Mouse (Mus musculus): ENCODE data around the gene Nicn1. TPM values are rescaled to one million over a fixed set of nuclear protein-coding genes. Genes with fewer than 3 reads are reported as not detected.
"Not testable (repeated sequence)": the region's sequence is repeated elsewhere in the genome, so short reads cannot be mapped to it uniquely, and the experiment has no call there.

The Nicn1 gene
- 26.4 and 27.3 TPM in 2 replicates for polyA plus RNA-seq (2012; rRNA removed)

DNA sequence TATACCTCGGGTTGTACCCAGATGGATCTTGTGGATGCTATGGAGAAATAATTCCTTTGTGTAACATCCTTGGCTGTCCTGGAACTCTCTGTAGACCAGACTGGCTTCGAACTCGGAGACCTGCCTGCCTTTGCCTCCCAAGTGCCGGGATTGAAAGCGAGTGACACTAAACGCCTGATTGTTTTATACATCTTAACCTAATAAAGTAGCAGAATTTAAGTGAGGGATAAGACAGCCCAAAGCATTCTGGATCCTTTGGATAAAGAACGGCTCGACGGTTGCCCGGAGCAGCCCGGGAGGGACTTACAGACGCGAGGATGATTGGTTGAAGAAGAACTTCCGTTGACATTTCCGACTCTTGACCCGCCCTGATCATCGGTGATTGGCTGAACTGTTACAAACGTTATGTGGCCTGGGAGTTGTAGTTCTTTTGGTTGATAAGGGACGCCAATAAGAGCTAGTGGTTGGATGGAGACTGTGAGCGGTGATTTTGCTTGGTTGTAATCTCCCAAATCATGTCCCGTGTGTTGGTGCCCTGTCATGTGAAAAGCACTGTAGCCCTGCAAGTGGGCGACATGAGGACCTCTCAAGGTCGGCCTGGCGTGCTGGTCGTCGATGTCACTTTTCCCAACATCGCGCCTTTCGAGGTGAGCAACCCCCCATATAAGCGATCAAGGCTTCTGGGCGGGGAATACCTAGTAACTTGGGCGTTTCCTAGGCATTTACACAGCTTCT is at the start of gene Nicn1:
Nicn1 (plus strand) TSS at position 414 of the 735 bp plus-strand sequence.
- peak; percentile 91 for DNase-seq (ENCODE audit: low read depth)

DNA sequence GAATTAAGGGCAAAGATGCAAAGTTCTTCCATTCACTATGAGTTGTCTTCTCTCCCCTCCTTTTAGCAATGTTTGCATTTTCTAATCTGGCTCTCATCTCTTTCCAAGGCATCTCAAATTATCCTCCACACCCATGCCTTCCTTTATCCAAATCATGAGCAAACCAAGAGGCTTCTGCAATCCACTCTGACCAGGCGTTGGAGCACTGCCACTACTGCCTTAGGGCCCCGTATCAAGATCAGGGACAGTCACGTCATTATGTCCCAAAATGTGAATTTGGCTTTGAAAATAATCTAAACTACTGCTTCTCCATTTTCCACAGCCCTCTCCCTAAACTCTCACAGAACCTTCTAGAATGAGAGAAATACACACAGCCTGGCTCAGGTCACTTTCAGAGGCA is 45.7 kb upstream of the Nicn1 start:
- DNase-seq (ENCODE audit: low read depth): no peak

DNA sequence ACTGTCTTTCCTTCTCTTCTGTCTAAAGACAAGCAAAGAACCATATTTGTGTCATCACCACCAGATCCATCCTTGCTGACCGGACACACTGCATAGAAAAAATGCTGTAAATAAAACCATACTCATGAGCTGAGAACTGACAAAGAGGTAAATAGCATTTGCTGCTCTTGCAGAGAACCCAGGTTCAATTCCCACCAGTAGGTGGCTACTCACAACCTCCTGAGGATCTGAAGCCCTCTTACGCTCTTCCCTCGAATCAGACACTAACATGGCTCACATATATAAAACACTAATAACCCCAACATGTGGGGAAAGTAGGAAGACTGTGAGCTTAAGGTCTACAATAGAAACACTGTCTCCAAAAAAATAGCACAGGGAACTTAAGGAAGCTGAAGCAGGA is 45.2 kb upstream of the Nicn1 start:
- DNase-seq (ENCODE audit: low read depth): no peak

DNA sequence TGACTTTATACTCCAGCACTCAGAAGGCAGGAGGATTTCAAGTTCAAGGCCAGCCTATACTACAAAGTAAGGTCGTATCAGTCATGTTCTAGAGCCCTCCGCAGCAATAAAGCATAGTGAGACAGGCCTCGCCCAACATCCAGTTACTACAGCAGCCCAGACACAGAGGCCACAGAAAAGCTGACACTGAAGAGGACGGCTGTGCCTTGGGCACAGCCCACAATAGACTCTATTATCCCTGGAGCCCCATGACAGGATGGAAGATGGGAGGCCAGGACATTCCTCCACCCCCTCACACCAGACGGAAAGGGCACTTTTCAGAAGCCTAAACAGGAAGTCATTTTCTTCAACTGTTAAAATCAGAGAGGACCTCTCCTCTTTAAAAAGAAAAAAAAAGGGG is 41.3 kb upstream of the Nicn1 start:
- no peak for DNase-seq (ENCODE audit: low read depth)

DNA sequence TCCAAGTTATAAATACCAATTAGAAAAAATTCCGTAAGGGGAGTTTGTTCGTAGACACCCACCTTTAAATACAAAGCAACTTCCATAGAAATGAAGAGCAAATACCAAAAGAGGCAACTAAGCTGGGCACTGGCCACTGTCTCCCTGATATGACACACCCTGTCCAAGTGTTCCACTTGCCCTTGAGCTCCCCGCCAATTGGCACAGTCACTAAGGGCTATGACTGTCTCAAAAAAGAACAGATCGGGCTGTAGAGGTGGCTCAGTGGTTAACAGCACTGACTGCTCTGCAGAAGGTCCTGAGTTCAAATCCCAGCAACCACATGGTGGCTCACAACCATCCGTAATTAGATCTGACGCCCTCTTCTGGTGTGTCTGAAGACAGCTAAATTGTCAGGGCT is 38.4 kb upstream of the Nicn1 start:
- no peak for DNase-seq (ENCODE audit: low read depth)

DNA sequence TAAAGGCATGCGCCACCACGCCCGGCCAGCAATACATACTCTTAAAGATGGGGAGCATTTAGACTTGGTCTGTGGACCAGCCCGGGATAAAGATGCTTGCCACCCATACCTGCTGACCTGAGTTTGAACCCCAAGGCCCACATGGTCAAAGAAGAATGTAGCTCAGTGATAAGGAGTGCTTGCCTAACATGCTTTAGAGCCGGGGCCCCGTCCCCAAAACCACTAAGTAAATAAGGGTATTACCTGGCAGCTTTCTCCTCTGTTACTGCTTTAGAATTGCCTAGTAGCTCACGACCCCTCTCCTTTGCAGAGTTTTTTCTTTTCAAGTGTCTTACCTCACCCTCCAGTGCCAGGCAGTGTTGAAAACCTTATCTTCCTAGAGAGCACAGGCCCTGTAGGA is 37.5 kb upstream of the Nicn1 start:
- DNase-seq (ENCODE audit: low read depth): no peak

DNA sequence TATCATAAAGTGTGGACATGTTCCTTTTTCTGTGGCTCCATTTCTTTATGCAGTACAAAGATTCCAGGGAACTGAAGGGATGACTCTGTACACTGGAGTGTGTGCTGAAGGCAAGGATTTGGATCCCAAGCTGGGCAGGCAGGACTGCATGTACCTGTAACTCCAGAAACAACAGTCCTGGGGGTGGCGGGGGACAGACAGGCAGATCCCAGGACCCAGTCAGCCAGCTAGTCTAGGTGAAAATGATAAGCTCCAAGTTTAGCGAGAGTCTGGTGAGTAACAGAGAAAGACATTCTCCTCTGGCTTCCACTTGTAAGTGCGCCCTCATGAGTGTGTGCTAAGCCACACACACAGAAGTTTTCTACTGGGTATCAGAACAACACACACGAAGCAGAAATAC is 29.7 kb upstream of the Nicn1 start:
- DNase-seq (ENCODE audit: low read depth): no peak

DNA sequence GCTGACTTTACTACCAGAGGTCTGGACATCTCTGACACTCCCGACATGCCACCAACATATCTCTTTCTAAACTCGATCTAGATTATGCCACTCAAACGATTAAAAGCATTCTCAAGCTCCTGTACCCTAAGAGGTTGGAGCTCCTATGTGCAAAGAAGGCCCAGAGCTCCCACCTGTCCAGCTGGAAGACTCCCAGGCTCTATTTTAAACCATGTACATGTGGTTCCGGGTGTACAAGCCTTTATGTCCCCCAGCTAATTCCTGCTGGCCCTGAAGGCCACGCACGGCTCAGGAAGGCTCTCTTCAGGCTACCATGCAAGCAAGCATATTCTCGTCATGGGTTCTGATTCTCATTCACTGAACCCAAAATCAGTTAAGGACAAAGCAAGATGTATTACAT is 28.4 kb upstream of the Nicn1 start:
- no peak for DNase-seq (ENCODE audit: low read depth)

DNA sequence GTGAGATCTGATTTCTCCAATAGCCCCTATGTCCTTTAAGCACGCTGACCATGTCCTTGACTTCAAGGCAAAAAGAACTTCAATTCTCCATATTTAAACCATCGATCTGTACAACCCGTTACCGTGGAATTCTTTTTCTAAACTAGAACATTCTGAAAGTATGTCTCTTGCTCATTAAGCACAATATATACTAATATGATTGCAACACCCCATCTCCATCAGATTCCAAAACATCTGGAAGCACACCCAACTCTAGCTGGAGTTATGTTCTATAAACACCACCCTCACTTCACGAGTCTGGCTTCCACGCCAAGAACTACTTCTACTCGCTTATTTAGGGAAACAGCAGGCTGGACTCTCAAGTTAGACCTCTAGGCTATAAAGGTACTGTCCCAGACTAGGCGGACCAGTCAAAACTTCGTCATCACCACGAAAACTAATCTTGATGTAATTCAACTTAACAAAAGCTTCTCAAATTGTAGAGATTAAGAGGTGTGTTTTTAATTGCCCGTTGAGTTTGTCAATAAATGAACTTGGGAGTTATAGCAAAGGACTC is 27.7 kb upstream of the Nicn1 start:
- no peak for DNase-seq (ENCODE audit: low read depth)

DNA sequence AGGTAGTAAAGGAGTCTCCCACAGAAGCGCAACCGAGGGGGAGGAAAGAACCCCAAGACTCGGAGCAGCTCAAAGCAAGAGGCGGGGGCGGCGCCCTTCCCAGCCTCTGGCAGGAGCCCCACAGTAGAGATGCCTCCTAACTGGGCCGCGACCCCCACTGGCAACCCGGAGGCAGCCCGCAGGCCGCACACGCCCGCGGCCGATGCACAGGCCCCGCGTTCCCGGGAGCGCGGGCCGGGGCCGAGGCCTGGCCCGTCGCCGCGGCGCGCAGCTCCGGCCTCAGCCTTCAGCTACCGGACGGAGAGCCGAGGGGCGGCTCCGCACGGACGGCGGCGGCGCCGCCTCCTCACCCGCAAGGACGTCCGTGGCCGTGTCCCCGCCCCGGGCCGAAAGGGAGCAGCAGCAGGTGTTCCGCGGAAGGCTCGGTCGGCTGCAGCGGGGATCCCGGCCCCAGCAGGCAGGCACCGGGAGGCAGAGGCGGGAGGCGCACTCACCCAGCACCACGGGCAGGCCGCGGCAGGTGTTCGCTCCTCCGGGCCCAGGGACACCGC is 27.0 kb upstream of the Nicn1 start:
- no peak for DNase-seq (ENCODE audit: low read depth)

DNA sequence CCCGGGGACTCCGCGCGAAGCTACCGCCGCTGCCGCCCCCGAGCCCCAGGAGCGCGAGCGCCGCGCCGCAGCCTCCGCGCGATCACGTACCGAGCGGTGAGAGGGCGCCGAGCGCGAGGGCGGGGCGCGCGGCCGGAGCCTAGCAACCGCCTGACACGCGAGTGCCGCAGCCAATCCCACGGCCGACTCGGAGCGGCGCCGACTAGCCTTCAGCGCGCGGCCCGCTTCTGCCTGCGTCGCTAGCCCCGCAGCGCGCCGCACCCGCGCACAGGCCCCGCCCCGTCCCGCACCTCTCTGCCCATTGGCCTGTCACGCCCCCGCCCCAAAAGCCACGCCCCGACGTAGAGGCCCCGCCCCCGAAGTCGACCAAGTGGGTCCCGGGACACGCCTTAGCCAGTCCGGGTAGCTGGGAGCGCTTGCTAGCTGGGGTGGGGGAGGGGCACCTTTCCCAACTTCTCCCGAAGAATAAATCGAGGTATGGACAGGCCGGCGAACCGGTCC is 26.5 kb upstream of the Nicn1 start, which contains the start of gene Dag1:
Dag1 (minus strand) TSS at position 269 of the 501 bp plus-strand sequence.
- no peak for DNase-seq (ENCODE audit: low read depth)

DNA sequence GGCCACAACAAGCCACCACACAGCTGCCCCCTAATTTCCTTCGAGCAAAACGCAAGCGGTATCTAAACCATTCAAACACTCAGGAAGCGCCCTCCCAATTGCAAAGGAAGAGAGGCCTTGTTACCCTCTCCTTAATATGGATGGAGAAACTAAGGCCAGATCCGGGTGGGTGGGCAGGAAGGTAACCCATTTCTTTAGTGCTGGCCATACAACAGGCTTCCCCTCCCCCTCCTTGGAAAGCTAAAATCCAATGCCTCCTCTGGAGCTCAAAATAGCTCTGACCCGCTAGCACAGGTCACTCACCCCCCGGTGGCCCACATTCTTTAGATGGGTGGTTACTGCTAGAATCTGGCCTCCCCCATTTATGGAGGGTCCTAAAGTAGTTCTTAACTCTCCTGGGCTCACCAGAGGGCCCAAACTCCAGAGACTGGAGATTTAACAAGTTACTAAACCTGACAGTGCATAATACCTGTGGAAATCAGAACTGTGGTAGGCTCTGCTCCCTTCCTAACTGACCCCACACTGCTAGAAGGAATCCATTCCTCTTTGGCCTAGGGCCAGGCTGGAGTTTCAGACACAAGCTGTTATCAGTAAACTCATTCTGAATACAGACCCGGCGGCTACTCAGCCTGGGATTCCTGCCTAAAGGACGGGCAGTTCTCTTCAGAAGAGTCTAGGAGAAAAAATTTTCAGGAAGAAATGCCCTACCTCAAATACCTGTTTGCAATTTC is 25.9 kb upstream of the Nicn1 start:
- DNase-seq (ENCODE audit: low read depth): no peak

DNA sequence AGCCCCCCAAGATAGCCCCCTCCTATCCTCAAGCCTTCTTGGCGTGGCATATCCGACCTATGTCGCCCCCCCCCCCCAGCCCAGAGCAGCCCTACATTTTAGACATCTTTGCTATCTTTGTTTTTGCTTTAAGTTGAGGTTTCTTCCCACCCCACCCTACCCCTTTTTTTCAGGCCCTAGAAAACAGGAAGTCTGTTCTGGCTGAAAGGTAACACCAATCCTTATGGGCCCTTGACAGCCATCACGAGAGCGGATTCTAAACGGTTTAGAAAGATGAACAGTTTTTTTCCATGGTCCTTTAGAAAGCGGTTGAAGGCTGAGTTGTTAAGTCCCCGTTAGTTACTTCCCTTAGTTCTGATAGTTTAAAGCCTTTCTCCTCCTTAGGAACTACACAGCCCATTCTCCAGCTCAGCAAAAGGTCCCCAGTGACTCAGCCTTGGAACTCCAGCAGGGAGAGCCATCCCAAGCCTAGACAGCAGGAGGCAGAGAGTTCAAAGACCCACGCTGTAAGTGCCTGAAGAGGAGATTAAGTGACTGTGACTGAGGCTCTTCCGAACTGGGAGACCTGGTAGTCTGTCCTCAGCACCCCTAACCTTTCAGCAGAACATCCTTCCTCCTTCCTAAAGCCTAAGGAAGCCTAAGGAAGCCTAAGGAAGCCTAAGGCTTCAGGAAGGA is 23.8 kb upstream of the Nicn1 start:
- no peak for DNase-seq (ENCODE audit: low read depth)

DNA sequence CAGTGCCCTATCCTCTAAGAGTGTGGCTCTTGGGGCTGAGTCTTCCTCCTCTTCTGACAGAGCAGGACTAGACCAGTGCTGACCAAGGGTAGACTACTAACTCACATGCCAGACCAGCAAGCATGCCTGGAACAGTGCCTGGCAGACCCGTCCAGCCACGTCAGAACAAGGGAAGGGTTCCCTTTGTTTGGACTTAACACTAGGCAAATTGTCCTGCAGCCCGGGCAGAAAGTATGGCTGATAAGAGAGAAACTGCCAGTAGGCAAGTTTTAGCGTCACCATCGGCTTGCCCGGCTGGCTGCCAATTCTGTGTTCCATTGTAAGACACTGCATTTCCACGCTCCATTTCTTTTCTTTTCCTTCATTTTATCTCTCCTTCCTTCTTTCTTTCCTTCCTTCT is 22.5 kb upstream of the Nicn1 start:
- DNase-seq (ENCODE audit: low read depth): no peak

DNA sequence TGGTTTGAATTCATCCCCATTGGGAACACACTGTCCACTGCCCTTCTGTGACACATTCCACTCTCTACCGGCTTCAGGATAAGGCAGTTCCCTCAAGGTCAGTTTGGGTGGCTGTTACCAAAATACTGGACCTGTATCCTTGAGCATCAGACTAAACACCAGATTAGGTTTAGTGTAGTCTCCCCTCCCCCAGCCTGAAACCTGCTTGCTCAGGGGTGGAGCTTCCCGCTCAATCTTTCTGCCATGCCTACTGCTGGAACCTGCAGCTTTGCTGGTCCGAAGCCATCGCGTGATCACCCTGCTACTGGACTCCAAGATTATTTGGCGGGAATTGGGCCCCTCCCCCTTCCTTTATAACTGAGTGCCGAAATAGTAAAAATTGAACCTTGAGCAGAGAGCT is 21.5 kb upstream of the Nicn1 start:
- DNase-seq (ENCODE audit: low read depth): not testable (repeated sequence)

DNA sequence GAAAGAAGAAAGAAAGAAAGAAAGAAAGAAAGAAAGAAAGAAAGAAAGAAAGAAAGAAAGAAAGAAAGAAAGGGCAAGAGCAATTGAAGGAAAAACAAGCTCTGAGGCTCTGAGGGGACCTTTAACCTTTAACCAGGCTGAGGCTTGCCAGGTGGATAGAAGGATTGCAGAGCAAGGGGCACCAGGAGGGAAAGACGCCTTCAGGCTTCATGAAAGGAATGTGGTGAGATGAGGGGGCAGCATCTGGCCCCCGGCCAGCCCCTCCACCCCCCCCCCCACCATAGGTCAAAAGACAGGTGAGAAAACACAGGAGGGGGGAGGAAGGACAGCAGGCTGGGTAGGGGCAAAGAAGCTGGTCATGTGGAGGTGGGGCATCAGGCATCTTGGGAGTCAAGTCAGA is 18.3 kb upstream of the Nicn1 start:
- DNase-seq (ENCODE audit: low read depth): no peak

DNA sequence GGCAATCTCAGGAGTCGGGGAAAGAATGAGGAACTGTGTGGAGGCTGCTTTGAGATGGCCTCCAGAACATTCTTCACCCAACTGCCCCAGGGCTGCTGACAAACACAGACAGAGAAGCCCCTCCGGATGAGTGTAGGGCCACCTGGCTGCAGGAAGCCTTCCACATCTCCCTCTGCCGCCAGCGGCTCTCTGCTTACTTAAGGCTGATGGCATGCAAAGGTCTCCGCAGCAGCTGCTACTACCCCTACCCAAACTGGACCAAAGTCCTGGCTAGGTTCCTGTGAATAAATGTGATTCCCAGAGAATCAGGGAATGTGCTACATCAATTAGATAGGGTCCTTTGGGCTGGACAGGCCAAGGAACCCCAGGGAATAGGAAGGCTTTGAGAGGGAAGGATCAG is 17.5 kb upstream of the Nicn1 start:
- DNase-seq (ENCODE audit: low read depth): no peak

DNA sequence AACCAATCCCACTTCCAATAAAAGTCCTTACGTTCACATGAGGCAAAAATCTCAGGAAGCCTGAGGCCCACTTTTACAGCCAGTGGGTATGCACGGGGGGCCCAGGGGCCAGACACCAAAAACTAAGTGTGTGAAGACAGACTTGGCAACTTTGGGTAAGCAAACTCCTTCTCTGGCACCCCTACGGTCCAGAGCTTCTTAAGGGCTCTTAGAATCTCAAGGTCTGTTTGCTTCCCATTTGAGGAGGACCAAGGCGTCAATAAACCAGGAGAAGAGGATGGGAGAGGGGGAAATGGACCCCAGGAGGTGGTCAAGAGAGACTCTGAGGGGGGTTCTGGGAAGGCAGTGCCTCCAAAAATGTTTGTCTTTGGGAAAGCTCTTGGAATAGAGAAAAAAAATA is 16.7 kb upstream of the Nicn1 start:
- DNase-seq (ENCODE audit: low read depth): no peak

DNA sequence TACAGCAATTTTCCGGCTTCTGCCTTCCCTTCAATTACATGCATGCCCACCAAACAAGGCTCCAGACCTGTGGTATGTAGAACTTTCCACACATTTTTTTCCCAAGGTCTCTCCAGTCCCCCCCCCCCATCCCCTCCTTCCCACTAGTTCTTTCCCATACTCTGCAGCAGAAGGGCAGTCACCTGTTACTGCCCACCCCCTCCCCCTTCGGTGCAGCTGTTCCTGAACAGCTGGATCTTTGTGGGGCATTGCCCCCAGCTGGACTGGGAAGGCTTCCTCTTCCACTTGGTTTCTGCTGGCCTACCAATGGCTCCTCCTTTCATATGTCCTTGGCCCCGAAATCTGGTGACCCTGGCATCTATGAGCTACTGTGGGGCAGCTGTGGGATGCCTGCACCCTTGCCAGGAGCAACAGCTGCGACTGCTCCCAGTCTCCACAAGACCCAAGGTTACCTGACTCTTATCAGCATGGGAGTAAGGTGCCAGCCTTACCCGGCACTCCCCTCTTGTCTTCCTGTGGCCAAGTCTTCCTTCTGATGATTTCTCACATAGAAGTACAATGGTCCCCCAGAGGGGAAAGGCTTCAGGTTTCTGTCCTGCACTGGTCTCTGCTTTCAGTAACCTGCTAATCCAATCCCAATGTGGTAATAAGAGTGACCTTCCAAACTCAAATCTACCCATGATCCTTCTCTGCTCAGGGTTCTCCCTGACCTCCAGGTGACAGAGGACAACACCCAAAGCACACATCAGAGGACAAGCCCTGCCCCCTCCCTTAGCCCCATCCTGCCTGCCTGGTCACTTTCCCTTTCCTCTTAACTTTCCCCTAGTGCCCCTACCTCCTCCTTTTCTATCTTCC is 15.5 kb upstream of the Nicn1 start:
- no peak for DNase-seq (ENCODE audit: low read depth)

DNA sequence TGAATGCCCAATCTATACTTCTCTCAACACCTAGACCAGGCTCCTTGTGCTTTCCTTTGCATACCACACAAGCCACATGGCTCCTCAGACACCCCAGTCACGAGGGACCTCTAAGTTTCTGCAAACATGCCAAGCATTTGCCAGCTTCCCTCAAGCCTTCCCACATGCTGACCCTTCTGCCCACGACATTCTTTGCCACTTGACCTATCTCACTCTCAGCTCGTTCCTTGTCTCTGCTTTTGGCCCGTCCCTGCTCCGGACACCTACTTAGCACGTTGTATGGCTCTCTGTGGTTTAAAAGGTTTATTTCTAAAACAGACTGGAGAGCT is 14.9 kb upstream of the Nicn1 start:
- DNase-seq (ENCODE audit: low read depth): no peak

Measured in gonadal fat pad, adult 2 months (tissue).